In the genomic region with DNA sequence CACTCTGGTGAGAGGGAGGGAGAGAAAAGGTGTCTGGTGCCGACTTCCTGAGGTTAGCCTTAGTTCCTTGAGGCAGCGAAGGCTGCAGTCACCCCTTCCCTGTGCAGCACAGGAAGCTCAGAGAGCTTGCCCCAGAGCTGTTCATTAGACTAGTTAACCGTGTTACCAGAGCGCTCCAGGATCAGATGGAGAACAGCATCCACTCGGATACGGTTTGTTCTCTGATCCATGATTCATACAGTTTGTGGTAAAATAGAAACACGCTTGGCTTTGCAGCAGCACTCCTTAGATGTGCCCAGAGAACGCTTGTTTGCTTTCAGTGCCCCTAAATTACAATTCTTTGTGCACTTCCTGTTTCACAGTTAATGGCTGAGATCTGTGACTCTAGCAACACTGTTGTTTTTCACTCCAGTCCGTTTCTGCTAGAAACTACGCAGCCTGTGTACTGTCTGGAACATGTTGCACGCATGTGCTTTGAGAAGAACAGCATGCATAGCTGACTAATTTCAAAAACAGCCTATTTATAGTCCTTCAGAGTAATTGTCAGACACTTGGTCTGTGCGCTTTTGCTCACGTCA, we compare ENCODE assay signal across 7 mouse cellular contexts.
DNase-seq lines count a peak whose midpoint lies in the region; ATAC-seq and TF ChIP-seq lines count a peak whose summit lies in the region.

No protein-coding gene starts in this region.

- no peaks in the 10 kb centered on the region for H3K36me3 ChIP-seq in liver, adult 2 months (ENCODE audit: control insufficient read depth, insufficient read depth, low read length)
- H3K36me3 ChIP-seq in heart, embryonic 14.5 days (ENCODE audit: control insufficient read depth, insufficient read depth, low read length), result no peaks in the 10 kb centered on the region
- no peaks in the 10 kb centered on the region for H3K36me3 ChIP-seq in liver, embryonic 16.5 days (ENCODE audit: control insufficient read depth, insufficient read depth)
- H3K36me3 ChIP-seq in hindbrain, embryonic 10.5 days, result no peaks in the 10 kb centered on the region

- peak overlapping the region; percentile 28; the same call in 1 of the 2 replicates for H3K4me3 ChIP-seq in liver, adult 2 months (ENCODE audit: insufficient read depth, low read depth, low read length)
- H3K4me3 ChIP-seq in bone marrow, adult 2 months (replicated peaks; ENCODE audit: control insufficient read depth, low read depth, low read length), result no peak overlapping the region
- no peak overlapping the region for H3K4me3 ChIP-seq in heart, embryonic 14.5 days (ENCODE audit: control insufficient read depth in 1 of 2, insufficient read depth in 1 of 2, low read depth in 1 of 2, low read length in 2 of 2)
- no peak overlapping the region for H3K4me3 ChIP-seq in liver, embryonic 16.5 days (ENCODE audit: low read depth, low read length)
- no peak overlapping the region for H3K4me3 ChIP-seq in hindbrain, embryonic 10.5 days

- no peaks in the 10 kb centered on the region for H3K27me3 ChIP-seq in liver, adult 2 months (ENCODE audit: control insufficient read depth, insufficient read depth, low read length)
- no peaks in the 10 kb centered on the region for H3K27me3 ChIP-seq in heart, embryonic 14.5 days (ENCODE audit: control insufficient read depth, insufficient read depth, low read length)
- H3K27me3 ChIP-seq in liver, embryonic 16.5 days (ENCODE audit: control insufficient read depth, insufficient read depth, low read depth, low read length), result no peaks in the 10 kb centered on the region
- no peaks in the 10 kb centered on the region for H3K27me3 ChIP-seq in hindbrain, embryonic 10.5 days (ENCODE audit: insufficient read depth, poor library complexity, severe bottlenecking)

- DNase-seq in liver, adult 2 months (ENCODE audit: extremely low read depth, low read depth, low spot score), result no peak
- no peak for DNase-seq in liver
- DNase-seq in thymus, postnatal 4 days, result peak; percentile 63
- no peak for DNase-seq in hindbrain, embryonic 10.5 days (ENCODE audit: low spot score)

- 71% methylated on average over 13 of the region's 13 CpGs for WGBS in liver, adult 2 months
- 9% methylated on average over 13 of the region's 13 CpGs for WGBS in bone marrow, adult 2 months
- 59% methylated on average over 13 of the region's 13 CpGs for WGBS in heart, embryonic 14.5 days
- WGBS in liver, embryonic 16.5 days (ENCODE audit: insufficient replicate concordance), result 30% methylated on average over 13 of the region's 13 CpGs
- WGBS in hindbrain, embryonic 10.5 days, result 86% methylated on average over 13 of the region's 13 CpGs

- no peak for ATAC-seq in heart, embryonic 14.5 days (ENCODE audit: insufficient number of reproducible peaks, insufficient read depth, low FRiP score, low read depth)
- ATAC-seq in liver, embryonic 16.5 days (ENCODE audit: low read depth), result no peak; the same call in 1 of the 2 replicates

- H3K9ac ChIP-seq in liver, adult 2 months (ENCODE audit: low read depth, low read length), result no peak overlapping the region
- H3K9ac ChIP-seq in heart, embryonic 14.5 days (ENCODE audit: low read length), result peak overlapping the region; percentile 41; the same call in 1 of the 2 replicates
- H3K9ac ChIP-seq in liver, embryonic 16.5 days (ENCODE audit: low read depth, low read length), result no peak overlapping the region

- no peak for TF ChIP-seq POLR2A in liver, adult 2 months (IDR thresholded peaks at IDR 0.05; ENCODE audit: extremely low read depth, insufficient read depth, low read length)
- TF ChIP-seq POLR2A in bone marrow, adult 2 months (IDR thresholded peaks at IDR 0.05; ENCODE audit: borderline replicate concordance, control insufficient read depth, low read depth, low read length), result no peak

- TF ChIP-seq CTCF in liver, adult 2 months (IDR thresholded peaks at IDR 0.05; ENCODE audit: low read depth, low read length), result no peak
- no peak for TF ChIP-seq CTCF in bone marrow, adult 2 months (IDR thresholded peaks at IDR 0.05; ENCODE audit: control insufficient read depth, insufficient read depth, low read length)

- H3K9me3 ChIP-seq in heart, embryonic 14.5 days (ENCODE audit: control insufficient read depth, low read length), result no peaks in the 10 kb centered on the region
- H3K9me3 ChIP-seq in liver, embryonic 16.5 days (replicated peaks; ENCODE audit: control insufficient read depth, low read length), result no peaks in the 10 kb centered on the region
- no peaks in the 10 kb centered on the region for H3K9me3 ChIP-seq in hindbrain, embryonic 10.5 days

- peak overlapping the region; percentile 29 for H3K4me2 ChIP-seq in heart, embryonic 14.5 days (ENCODE audit: low read length)
- peak overlapping the region; percentile 11; the same call in 1 of the 2 replicates for H3K4me2 ChIP-seq in liver, embryonic 16.5 days (ENCODE audit: low read depth, low read length)

- H3K79me2 ChIP-seq in liver, adult 2 months (ENCODE audit: control insufficient read depth, insufficient read depth, low read length), result peaks cover 61% of the 10 kb centered on the region

- H3K4me1 ChIP-seq in liver, adult 2 months (ENCODE audit: control insufficient read depth, insufficient read depth, low read length), result peaks cover 11% of the 10 kb centered on the region
- peaks cover 20% of the 10 kb centered on the region for H3K4me1 ChIP-seq in bone marrow, adult 2 months (ENCODE audit: control insufficient read depth, insufficient read depth, low read length)
- peaks cover 27 to 48% of the 10 kb centered on the region in 2 experiments for H3K4me1 ChIP-seq in heart, embryonic 14.5 days (ENCODE audit: control insufficient read depth in 2 of 2, insufficient read depth in 2 of 2, low read length in 2 of 2)
- peaks cover 17% of the 10 kb centered on the region for H3K4me1 ChIP-seq in liver, embryonic 16.5 days (ENCODE audit: control insufficient read depth, low read depth, low read length)
- H3K4me1 ChIP-seq in hindbrain, embryonic 10.5 days (replicated peaks), result peaks cover 30% of the 10 kb centered on the region

- H3K27ac ChIP-seq in liver, adult 2 months (replicated peaks; ENCODE audit: insufficient read depth, low read depth, low read length), result no peak overlapping the region; the same call in 1 of the 2 replicates
- H3K27ac ChIP-seq in bone marrow, adult 2 months (ENCODE audit: control insufficient read depth, insufficient read depth, low read depth, low read length, poor library complexity), result peak overlapping the region; percentile 79
- H3K27ac ChIP-seq in heart, embryonic 14.5 days (replicated peaks in 1 of 2; ENCODE audit: control insufficient read depth in 1 of 2, insufficient read depth in 1 of 2, low read depth in 2 of 2, low read length in 2 of 2), result peak overlapping the region; percentile 50 to 63
- peak overlapping the region; percentile 46; the same call in 1 of the 2 replicates for H3K27ac ChIP-seq in liver, embryonic 16.5 days (ENCODE audit: low read length)
- H3K27ac ChIP-seq in hindbrain, embryonic 10.5 days, result no peak overlapping the region

Comparison
In these comparisons a context has a peak if more than half of its experiments do, and no peak if none do; other contexts are left out.
1. H3K27ac ChIP-seq: peak in bone marrow, adult 2 months (single experiment), heart, embryonic 14.5 days (2 of 2) and liver, embryonic 16.5 days (single experiment); none in liver, adult 2 months (single experiment) and hindbrain, embryonic 10.5 days (single experiment).